Mouse (Mus musculus): Measurements from ENCODE around the gene Ptgfrn.

Ptgfrn gene

DNA sequence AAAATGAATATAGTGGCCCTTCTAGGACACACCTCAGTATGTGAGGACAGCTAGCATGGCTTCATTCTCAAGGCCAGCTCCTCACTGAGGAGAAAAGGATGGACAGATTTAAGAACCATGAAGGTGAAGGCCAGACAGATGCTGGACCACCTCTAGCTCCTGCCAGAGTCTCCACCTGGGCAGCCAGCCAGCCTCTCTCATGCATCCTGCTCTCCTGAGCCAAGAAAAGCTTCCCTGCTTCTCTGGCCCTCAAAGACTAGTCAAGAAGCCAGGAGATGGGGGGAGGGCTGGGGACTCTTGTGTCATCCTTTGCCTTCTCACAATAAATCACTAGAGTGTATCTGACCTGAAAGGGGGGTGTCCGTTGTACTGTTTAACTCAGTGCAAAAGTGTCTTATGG lies 31.7 kb downstream of the Ptgfrn start:
- no peak for ATAC-seq (ENCODE audit: low TSS enrichment)

DNA sequence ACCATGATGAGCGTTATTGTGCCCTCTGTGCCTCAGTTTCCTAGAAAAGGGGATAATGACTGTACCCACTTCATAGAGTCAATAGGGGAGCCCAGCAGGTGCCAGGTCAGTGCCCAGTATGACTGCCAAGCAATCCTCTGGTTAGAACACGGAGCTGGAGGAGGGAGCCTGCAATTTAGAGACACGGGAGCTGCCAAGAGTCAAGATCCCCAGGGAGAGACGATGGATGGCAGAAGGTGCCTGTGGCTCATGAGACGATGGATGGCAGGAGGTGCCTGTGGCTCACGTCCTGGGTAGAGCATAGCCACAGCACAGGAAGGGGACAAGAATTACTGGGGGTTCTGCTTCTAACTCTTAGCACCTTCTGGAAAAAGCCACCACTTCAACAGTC lies 32.4 kb downstream of the Ptgfrn start:
- no peak for ATAC-seq (ENCODE audit: low TSS enrichment)

DNA sequence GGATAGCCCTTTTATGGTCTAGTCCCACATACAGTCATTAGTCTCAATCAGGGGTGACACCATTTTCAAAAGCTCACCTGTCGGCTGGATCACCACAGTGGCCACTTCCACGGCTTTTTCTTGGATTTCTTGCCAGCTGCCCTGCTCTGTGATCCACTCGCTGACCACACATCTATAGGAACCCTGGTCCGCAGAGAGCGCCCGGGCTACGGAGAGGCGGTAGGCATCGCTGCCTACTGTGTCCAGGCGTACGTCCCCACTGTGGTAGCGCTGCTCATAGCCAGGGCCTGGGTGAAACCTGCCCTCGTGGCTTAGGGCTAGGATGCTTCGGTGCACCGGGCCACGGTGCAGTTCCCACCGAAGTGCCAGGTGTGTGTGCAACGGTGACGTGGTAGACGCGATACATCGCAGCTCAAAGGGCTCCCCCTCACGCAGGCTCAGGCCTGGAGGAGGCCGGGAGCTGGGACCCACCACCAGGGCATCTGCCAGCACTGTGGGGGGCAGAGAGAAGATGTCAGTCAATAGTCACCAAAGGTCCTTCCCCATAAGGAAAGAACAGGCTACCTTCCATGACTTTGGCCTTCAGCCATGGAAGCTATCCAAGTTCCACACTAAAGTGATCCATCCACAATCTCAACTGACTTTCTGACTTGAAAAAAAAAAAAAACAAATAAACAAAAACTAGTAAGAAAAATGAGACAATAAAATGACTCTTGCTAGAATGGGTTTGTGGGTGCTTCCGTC lies 32.9 kb downstream of the Ptgfrn start:
- ATAC-seq (ENCODE audit: low TSS enrichment): no peak

DNA sequence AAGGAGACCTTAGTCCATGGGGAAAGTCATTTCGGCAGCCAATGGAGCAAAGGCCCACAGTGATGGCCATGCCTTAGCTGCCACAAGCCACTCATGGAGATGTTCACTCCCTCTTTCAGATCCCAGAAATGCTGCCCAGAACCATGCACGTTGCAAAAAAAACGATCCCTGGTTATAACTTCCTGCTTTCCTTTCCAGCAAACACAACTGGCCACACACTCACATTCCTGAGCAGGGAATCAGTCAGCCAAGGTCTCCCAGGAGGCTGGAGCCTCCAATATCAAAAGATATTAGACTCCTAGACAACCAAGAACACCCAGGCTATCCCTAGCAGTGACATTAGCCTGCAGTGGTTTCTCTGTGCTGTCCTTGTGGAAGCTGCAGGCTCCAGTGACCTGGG lies 34.2 kb downstream of the Ptgfrn start:
- no peak for ATAC-seq (ENCODE audit: low TSS enrichment)

DNA sequence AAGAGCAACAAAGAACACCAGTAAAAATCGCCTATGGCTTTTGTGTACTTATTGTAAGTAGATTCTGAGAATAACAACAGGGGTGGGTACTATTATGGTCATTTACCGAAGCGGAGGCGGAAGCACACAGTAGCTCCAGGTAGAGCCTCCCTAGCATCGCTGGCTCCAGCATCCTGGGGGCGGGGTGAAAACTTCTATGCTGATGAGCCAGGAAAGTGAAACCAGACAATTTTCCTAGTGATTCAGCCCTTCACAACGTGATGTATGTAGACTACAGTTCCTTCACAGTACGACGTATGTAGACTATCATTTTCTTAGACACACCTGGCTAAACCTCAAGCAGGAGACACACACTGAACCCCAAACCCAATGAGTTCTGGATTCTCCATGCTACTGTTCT lies 36.7 kb downstream of the Ptgfrn start:
- peak; percentile 18; the same call in 1 of the 2 replicates for ATAC-seq (ENCODE audit: low TSS enrichment)

DNA sequence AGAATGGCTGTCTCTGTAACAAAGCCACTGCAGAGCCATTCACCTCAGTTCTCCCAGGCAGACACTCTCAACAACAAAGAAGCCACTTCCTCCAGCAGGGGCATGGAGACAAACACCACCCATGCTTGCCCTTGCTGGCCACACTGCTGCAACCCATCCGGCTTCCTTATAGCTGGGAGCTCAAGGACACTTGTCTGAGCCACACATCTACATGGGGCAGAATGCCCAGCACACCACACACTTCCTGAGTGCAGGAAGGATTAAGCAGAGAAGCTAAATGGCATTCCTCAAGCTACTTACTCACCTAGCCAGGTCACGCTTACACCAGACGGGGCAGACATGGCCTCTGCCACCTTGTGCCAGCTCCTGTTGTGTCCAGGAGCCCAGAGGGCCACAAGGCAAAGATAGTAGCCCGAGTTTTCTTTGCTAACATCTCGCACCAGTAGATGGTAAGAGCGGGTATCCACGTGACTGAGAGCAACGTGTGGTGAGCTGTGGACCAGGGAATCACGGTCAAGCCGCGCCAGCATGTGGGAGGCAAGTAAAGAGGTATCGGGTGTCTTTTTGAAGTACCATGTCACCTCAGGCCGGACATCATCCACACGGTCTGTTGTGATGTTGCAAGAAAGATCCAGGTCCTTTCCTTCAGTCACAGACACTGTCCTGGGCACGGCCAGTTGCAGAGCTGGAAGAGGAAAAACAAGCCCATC lies 37.4 kb downstream of the Ptgfrn start:
- ATAC-seq (ENCODE audit: low TSS enrichment): no peak

DNA sequence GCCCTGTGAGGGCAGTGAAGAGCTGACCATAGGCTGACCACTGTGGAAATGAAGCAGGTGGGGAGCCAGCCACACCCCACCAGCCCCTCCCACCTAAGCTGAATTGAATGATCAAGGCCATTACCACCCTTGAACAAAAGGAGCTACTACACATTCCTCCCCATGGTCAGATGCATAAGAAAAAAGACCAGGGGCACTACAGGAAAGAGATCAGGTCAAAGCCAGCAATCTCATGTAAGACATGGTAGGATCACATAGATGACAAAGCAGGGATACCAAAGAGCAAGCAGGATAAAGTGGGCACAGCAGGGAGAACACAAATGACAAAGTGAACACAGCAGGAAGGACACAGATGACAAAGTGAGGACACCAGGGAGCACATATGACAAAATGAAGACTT lies 38.5 kb downstream of the Ptgfrn start:
- no peak for ATAC-seq (ENCODE audit: low TSS enrichment)

DNA sequence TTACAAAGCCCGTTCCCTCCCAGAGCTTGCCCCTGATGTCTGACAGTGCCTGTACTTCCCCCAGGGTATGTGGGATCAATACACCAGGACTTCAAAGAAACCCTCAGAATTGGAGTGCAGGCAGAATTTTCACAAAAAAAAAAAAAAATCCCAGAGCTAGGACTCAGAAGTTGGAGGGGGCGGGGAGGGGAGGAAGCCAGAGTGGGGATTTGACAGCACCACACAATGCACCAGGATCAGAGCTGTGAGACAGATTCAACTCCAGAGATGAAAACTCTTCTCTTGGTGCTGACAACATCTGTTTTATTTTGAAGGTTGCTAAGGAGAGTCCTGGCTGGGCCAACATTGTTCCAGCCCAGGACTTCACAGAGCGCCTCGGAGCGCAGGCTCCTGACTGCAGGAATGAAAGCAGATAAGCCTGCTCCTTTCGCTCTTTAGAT lies 39.3 kb downstream of the Ptgfrn start:
- no peak for ATAC-seq (ENCODE audit: low TSS enrichment)

DNA sequence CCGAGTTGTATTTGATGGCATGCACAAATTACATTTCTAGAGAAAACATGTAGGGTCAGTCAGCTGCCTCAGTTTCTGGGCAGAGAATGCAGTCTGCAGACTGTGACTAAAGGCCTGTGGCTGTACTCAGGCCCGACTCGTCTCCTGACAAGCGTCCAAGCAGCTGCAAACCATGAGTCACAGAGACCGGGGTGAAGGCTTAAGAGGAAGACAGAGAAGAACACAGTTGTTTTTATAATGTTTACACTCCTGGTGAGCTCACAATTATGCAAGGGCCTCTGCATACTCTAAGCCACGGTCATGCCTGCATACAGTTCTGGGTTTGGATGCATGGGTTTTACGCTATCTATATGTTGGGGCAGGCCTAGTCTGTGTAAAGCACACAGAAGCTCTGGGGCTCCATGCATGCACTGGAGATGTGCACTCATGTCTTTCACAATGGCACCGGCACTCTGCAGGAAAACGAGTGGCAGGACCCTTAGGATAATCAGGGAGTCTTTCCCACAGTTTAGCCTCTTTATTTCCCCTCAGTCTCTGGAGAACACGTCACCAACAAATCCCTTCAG lies 39.8 kb downstream of the Ptgfrn start:
- ATAC-seq (ENCODE audit: low TSS enrichment): no peak

DNA sequence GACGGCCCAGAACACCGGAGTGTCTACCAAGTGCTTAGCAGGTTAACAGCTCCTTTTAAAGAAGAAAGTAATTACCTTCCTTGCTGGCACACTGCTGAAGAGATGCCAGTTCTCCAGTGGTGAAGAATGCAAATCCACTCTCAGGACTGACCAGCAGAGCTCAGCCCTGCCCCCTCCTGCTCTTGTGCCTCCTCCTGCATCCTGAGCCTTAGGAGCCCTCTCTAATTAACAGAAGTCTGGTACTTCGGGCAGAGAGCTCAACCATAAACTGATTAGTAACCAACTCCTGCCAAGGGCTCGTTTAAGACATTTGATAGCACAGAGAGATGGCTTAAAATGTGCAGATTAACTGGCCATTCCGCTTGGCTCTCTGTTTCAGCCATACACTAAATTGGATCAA lies 41.4 kb downstream of the Ptgfrn start:
- ATAC-seq (ENCODE audit: low TSS enrichment): no peak

DNA sequence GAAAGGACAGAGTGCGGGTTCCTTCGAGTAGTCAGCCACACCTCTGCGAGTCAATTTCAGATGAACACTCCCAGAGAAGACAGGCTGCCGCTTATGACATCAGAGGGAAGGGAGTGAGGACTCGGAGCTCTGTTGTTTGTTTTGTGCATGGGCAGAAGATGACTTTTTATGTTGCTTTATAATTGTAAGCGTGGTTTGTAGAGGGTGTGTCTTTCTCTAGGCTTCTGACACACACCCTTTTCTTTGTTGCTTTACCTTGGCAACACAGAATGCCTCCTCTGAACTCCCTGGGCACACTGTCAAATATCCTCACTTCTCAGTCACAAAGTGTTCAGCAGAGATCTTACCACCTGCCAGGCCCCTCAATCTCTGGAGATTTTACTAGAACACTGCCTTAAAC lies 43.9 kb downstream of the Ptgfrn start:
- ATAC-seq (ENCODE audit: low TSS enrichment): no peak

DNA sequence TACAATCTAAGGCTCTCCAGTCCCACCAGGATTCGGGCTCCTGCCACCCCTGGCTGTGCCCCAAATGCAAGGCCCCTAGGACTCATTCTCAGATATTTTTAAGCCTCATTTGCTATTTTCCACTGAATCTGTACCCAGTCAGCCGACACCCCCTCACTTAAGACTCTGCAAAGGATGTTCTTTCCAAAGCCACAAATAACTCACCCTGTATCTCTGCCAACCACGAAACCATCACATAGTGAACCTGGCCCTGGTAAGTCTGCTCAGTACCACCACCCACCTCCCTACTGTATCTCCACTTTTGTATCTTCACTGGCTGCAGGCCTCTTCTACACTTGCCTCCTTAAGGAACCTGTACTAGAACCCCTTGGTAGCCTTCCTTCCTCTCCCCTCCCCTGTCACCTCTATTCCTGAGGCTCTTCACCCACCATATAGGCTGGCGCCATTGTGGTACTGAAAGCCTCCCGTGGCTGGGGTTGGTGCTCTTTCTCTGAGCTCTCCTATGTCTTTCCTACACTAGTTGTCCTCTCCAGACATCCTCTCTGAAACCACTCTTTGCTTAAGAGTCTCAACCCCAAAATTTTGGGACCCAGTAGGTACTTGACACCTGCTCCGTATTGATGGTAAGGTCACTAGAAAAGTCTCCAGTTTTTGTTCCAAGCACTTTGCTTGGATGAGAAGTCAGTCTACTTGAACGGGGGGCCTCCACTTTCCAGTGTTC lies 48.1 kb downstream of the Ptgfrn start:
- ATAC-seq (ENCODE audit: low TSS enrichment): peak; percentile 76

DNA sequence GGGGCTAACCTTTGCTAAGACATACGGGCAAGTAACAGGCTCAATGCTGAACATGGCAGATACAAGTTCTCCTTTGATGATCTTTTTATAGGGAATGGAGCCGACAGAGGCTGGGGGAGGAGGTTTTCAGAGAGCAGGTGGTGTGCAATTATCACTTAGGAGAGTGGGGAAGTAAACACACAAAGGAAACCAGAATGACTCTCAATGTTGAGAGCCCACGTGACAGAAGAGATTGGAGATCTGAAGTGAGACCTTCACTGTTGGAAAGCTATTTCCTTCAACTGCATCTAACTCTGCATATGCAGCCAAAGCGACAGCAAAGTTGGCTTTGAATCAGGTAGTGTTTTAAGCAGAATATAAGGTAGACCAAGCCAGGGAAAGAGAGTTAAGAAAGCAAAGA lies 50.9 kb downstream of the Ptgfrn start:
- ATAC-seq (ENCODE audit: low TSS enrichment): peak; percentile 47

DNA sequence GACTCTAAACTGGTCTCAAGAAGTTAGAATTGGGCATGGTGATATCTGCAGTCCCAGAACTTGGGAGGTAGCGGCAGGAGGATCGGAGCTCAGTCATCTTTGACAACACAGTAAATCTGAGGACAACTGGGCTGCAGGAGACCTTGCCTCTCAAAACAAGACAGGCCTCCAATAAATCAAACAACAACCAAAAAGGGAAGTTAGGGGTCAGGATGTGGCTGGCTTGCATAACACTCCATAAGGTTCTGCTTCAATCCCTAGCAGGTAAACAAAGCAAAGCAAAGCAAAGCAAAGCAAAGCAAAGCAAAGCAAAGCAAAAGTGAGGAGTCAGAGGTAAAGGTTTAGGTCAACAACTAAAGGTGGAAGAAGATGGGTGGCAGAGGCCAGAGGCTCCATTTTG lies 51.9 kb downstream of the Ptgfrn start:
- no peak for ATAC-seq (ENCODE audit: low TSS enrichment)

DNA sequence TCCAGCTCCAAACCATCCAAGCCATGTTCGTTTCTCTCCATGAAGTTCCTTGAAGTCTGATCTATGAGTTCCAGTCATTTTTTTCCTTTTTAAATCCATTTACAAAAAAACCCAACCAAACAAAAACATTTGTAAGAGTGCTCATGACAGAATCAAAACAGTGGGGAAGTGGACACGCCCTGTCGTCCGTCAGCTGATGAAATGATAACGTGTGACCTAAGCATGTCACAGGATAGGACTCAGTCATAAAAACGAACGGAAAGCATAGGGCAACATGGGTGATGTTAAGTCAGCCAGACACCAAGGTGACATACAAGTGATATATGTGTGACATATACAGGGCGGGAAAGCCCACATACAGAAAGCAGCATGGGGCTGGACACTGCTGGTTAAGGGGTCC lies 54.9 kb downstream of the Ptgfrn start:
- no peak for ATAC-seq (ENCODE audit: low TSS enrichment)

DNA sequence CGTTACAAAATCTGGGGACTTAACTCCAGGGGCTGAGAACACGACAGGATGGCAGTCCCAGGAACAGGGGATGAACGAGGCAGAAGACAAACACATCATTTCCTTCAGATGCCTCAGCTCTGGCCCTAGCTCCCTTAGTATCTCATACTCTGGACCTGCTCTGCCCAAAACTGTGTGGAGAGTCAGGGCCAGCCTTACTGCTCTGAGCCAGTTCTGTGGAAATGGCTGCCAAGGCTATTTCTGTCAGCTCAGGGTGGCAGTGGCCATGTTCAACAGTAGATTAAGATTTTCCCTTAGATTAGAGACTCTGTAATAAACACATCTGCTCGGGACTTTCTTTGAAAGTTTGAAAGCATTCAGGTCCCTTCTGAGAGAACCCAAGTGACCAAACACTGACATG lies 58.5 kb downstream of the Ptgfrn start:
- no peak for ATAC-seq (ENCODE audit: low TSS enrichment)

DNA sequence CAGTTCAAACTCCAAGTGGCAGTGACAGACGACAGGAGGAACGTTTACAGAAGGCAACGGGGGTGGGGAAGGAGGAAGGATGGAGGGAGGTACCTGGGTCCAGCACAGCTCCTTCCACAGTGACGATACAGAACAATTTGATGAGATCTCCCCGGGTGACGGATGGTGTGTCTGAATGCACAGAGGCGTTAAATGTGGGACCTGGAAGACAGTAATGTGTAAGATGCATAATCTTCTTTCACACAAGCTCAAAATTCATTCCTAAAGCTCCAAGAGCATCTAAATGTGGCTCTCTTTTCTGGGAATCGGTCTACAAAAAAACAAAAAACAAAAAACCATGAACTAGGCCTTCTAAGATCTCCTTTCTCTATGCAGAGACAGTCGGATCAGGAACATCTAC lies 60.1 kb downstream of the Ptgfrn start:
- peak; percentile 68 for ATAC-seq (ENCODE audit: low TSS enrichment)

DNA sequence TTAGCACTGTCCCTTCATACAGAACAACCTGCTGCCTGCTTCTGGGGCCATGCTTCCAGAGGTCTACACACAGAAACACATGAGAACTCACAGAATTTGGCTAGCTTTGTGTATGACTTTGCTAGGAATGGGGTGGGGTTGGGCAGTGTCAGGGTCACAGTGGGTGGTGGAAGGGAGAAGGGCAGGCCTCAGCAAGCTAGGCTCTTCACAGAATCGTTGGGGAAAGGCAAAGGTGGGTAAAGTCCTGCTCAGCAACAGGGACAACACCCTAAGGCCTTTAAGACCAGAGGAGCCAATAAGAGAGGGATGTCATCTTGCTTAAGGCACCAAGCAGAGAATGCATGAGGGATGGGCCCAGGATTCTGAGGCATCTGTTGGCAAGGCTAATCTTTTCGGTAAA lies 61.3 kb downstream of the Ptgfrn start:
- no peak for ATAC-seq (ENCODE audit: low TSS enrichment)

DNA sequence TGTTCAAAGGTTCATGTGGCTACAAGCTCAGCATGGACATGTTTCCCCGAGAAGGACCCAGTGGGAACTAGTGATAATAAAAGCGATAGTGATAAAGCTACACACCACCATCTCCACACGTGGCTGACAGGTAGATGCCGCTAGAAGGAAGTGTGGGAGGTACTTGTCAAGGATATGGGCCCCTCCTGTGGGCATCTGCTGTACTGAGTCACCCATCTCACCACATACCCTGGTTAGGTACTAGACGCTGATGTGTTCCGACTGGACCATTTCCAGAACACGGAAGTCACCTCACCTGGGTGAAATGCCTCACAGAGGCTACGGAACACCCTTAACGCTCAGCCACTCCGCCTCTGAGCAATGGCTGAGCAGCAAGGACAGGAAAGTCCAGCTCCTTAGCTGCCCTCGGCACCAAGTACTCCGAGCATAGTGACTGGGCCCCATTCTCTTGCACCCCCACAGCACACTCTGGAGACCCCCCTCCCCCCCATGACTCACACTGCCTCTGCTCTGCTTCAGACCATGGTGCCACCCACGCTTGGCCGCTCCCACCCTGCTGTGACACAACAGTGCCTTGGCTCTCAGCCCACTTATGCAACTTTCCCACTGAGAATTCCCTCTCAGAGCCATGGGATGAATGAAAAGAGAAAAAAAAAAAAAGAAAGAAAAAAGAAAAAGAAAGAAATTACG lies 62.3 kb downstream of the Ptgfrn start:
- peak; percentile 56 for ATAC-seq (ENCODE audit: low TSS enrichment)

DNA sequence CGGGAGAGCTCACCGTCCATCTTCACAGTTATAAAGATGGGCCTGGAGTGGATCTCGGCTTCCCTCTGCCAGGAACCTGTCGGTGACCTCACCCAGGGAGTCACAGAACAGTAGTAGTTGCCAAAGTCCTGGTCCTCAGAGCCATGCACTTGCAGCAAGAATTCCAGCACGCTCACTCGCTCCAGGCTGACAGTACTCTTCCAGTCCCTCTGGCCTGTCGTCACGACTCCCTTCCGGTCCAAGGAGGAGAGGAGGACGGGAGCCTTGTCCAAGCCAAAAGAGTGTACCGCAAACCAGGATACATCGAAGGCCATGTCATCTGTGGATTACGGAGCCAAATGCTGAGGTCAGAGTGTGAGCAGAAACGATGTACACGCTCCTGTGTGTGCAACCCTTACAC lies 64.6 kb downstream of the Ptgfrn start:
- no peak for ATAC-seq (ENCODE audit: low TSS enrichment)

DNA sequence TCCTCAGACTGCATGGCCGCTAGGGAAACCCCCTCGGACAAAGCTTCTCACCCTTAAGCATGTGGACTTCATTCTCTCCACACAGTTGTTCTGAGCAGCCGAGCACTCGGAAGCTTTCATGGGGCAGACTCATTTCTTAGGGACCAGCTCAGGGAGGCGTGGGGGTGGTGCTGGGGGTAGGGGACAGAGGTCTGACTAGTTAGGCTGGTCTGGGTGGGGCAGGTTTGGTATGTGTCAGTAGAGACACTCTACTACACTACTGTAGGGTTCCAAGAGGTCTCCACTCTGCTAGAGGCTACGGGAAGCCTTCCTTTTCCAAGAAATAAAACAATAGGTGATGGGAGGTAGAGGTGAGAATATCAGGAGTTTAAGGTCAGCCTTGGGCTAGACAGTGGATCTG lies 65.4 kb downstream of the Ptgfrn start:
- ATAC-seq (ENCODE audit: low TSS enrichment): no peak

DNA sequence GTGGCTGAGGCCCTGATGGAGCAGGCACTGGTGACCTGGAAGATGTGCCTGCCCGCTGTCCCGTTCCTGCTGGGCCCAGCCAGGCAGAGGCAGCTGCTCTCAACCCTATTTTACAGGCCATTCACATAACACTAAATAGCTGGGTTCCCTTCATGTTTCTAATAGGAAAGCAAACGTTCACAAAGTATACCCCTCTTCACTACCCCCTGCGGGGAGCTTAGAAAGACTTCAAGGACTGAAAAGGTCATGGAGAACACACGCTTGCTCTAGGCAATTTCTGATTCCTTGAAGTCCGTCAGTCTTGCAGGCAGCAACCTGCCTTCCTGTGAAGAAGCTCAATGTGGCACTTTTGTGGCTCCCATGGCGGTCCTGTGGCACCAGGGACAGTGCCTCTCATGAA lies 68.1 kb downstream of the Ptgfrn start:
- ATAC-seq (ENCODE audit: low TSS enrichment): no peak
